Comparison of ENCODE assay signal across 22 mouse cellular contexts in the genomic region with DNA sequence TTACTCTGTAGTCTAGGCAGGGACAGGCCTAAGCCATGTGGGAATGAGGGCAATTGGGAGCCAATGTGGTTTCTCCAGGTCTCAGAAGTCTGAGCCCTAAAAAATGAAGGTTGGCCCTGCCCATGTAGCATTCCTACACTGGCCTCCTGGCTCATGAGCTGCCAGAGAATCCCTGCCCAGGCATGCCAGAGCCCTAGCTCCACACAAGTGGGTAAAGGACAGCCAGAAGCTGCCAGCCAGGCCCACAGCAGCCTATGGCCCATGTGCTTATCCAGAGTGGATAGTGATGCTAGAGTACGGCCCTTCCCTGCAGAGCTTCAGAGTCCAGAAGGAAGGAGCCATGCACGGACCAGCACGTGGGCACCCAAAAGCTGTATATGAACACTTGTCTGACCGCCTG. TPM values are rescaled to one million over a fixed set of nuclear protein-coding genes. Genes with fewer than 3 reads are reported as not detected.
DNase-seq lines count a peak whose midpoint lies in the region; ATAC-seq and TF ChIP-seq lines count a peak whose summit lies in the region.
"Had no signal": no experiment of that assay in that cellular context is flagged by ENCODE, and none has a peak within 500 bp of the region (broad histone marks: within the 10 kb centered on the region; RNA-seq: fewer than 3 reads in every experiment).

No protein-coding gene starts in this region.

- no peak for ATAC-seq in liver, postnatal 0 days
- ATAC-seq: forebrain, embryonic 14.5 days; forebrain, postnatal 0 days had no signal

- no peak for TF ChIP-seq CTCF in liver, postnatal 0 days (IDR thresholded peaks at IDR 0.05; ENCODE audit: low read depth)

- WGBS in liver, postnatal 0 days (ENCODE audit: insufficient replicate concordance) = 80% methylated on average over 4 of the region's 4 CpGs

- no peak for TF ChIP-seq EP300 in liver, postnatal 0 days (IDR thresholded peaks at IDR 0.05; ENCODE audit: low read depth)

- DNase-seq in heart, adult 11 months = peak; percentile 87
- DNase-seq in heart, postnatal 14 days = no peak
- DNase-seq in liver, postnatal 0 days = no peak
- no peak for DNase-seq in liver
- peak; percentile 13 for DNase-seq in urinary bladder, postnatal 14 days (ENCODE audit: low spot score)
- no peak for DNase-seq in urinary bladder, adult 2 months (ENCODE audit: low spot score)
- DNase-seq: adrenal gland, adult 2 months; adrenal gland, postnatal 14 days; cerebellum, adult 11 months; cerebellum, adult 2 months; cerebellum, adult 9-11 months; cerebellum, postnatal 25 days; forebrain, postnatal 0 days; gastrocnemius, postnatal 25 days; heart, adult 2 months had no signal

- H3K4me1 ChIP-seq in liver, postnatal 0 days (ENCODE audit: insufficient read depth) = peaks cover 44% of the 10 kb centered on the region

- intact Hi-C loops in heart, postnatal 14 days (cut with DNase I) = loop anchor here (5.0 kb wide), 1 partner anchor 503 kb away; no protein-coding TSS in a partner anchor

- H3K9ac ChIP-seq in liver, postnatal 0 days (replicated peaks) = no peak overlapping the region
- H3K9ac ChIP-seq: embryonic facial prominence, embryonic 12.5 days; embryonic facial prominence, embryonic 15.5 days; forebrain, postnatal 0 days; heart, embryonic 13.5 days; hindbrain, embryonic 12.5 days; hindbrain, embryonic 15.5 days had no signal

- H3K4me3 ChIP-seq in liver, postnatal 0 days (ENCODE audit: low read depth, low read length) = no peak overlapping the region
- H3K4me3 ChIP-seq: embryonic facial prominence, embryonic 12.5 days; embryonic facial prominence, embryonic 15.5 days; heart, adult 2 months; heart, embryonic 10.5 days; heart, embryonic 13.5 days; hindbrain, embryonic 12.5 days; hindbrain, embryonic 15.5 days had no signal

- no peak overlapping the region for H3K4me2 ChIP-seq in liver, postnatal 0 days (ENCODE audit: low read depth, low read length)
- H3K4me2 ChIP-seq: embryonic facial prominence, embryonic 12.5 days; embryonic facial prominence, embryonic 15.5 days; heart, embryonic 13.5 days; hindbrain, embryonic 12.5 days; hindbrain, embryonic 15.5 days had no signal

- no peaks in the 10 kb centered on the region for H3K9me3 ChIP-seq in liver, postnatal 0 days (ENCODE audit: low read length)
- H3K9me3 ChIP-seq: embryonic facial prominence, embryonic 12.5 days; embryonic facial prominence, embryonic 15.5 days; heart, embryonic 10.5 days; heart, embryonic 13.5 days; hindbrain, embryonic 12.5 days; hindbrain, embryonic 15.5 days had no signal

- H3K27ac ChIP-seq in liver, postnatal 0 days (ENCODE audit: low read depth) = 0 out of 2 replicates have a peak overlapping the region, but pooled peaks have one; percentile 7
- H3K27ac ChIP-seq: embryonic facial prominence, embryonic 12.5 days; embryonic facial prominence, embryonic 15.5 days; heart, adult 2 months; heart, embryonic 13.5 days; hindbrain, embryonic 12.5 days; hindbrain, embryonic 15.5 days had no signal

- no peaks in the 10 kb centered on the region for H3K36me3 ChIP-seq in liver, postnatal 0 days (replicated peaks; ENCODE audit: insufficient read depth, low read length)
- H3K36me3 ChIP-seq: embryonic facial prominence, embryonic 12.5 days; embryonic facial prominence, embryonic 15.5 days; heart, embryonic 10.5 days; heart, embryonic 13.5 days; hindbrain, embryonic 12.5 days; hindbrain, embryonic 15.5 days had no signal

- H3K27me3 ChIP-seq in liver, postnatal 0 days (ENCODE audit: insufficient read depth, low read length) = no peaks in the 10 kb centered on the region
- H3K27me3 ChIP-seq: embryonic facial prominence, embryonic 12.5 days; embryonic facial prominence, embryonic 15.5 days had no signal

RNA-seq across cellular contexts. Expression of a gene that starts 12.1 kb away (rescaled TPM):
- total RNA-seq in heart, postnatal 14 days (2021) = 1 to 10 TPM; 1.3 TPM
- polyA plus RNA-seq in liver, postnatal 0 days (2015; fragmentation: Nextera tagmentation; extraction: Ambion mirVana) = 20.0 and 21.1 TPM in 2 replicates
- polyA plus RNA-seq in urinary bladder, adult 2 months (2012; rRNA removed) = 0.33 and 0.41 TPM in 2 replicates

Comparison
In these comparisons a context has a peak if more than half of its experiments do, and no peak if none do; other contexts are left out.
1. DNase-seq: peak in heart, adult 11 months (single experiment) and urinary bladder, postnatal 14 days (single experiment); none in heart, postnatal 14 days (0 of 2), liver, postnatal 0 days (single experiment), liver (single experiment) and urinary bladder, adult 2 months (single experiment).
2. RNA of a gene that starts 12.1 kb away (polyA plus RNA-seq): 20.0 to 21.1 TPM in liver, postnatal 0 days; 0.33 to 0.41 TPM in urinary bladder, adult 2 months; every median in the first group is over 10 times any median in the second.